Mouse (Mus musculus) heart, embryonic 14.5 days (tissue): ENCODE results near the gene Rere. TPM values are rescaled to one million over a fixed set of nuclear protein-coding genes. Genes with fewer than 3 reads are reported as not detected.

Experiments used
- ATAC-seq: fragments of 200-750 bp; cut with Nextera tagmentation; 2 replicates; pipeline ENCODE4 v1.8.0; 2017; ENCODE audit warnings: low read depth, moderate TSS enrichment; ENCODE audit not compliant: insufficient number of reproducible peaks, insufficient read depth, low FRiP score
- H3K27ac ChIP-seq, 2 experiments: fragments of 200-500 bp in 1 of 2; fragments of 300-500 bp in 1 of 2; sonication (generic) in 1 of 2; replicated peaks in 1 of 2; 2 replicates each; pipeline ENCODE4 v1.5.1; 2012 to 2014; ENCODE audit warnings: low read depth in 2 of 2, low read length in 2 of 2, control low read depth in 1 of 2, mild to moderate bottlenecking in 1 of 2, mixed read lengths in 1 of 2; ENCODE audit not compliant: control insufficient read depth in 1 of 2, insufficient read depth in 1 of 2
- H3K27me3 ChIP-seq: fragments of 300-500 bp; sonication (generic); 2 replicates; pipeline ENCODE4 v1.6.1; 2014; ENCODE audit warnings: mild to moderate bottlenecking, low read length, control low read depth; ENCODE audit not compliant: control insufficient read depth, insufficient read depth
- H3K36me3 ChIP-seq: fragments of 300-500 bp; sonication (generic); 2 replicates; pipeline ENCODE4 v1.6.1; 2014; ENCODE audit warnings: mild to moderate bottlenecking, control low read depth, low read length, mixed read lengths; ENCODE audit not compliant: control insufficient read depth, insufficient read depth
- H3K4me1 ChIP-seq, 2 experiments: fragments of 200-500 bp in 1 of 2; fragments of 300-500 bp in 1 of 2; sonication (generic) in 1 of 2; 2 replicates each; pipeline ENCODE4 v1.6.1; 2012 to 2014; ENCODE audit warnings: low read length in 2 of 2, control low read depth in 1 of 2, mixed read lengths in 1 of 2; ENCODE audit not compliant: control insufficient read depth in 2 of 2, insufficient read depth in 2 of 2
- H3K4me2 ChIP-seq: fragments of 300-500 bp; sonication (generic); 2 replicates; pipeline ENCODE4 v1.6.1; 2014; ENCODE audit warnings: mild to moderate bottlenecking, low read length
- H3K4me3 ChIP-seq, 2 experiments: fragments of 200-500 bp in 1 of 2; fragments of 300-500 bp in 1 of 2; sonication (generic) in 1 of 2; 2 replicates each; pipeline ENCODE4 v1.5.1; 2012 to 2014; ENCODE audit warnings: low read length in 2 of 2, mild to moderate bottlenecking in 2 of 2, control low read depth in 1 of 2, low read depth in 1 of 2, moderate library complexity in 1 of 2; ENCODE audit not compliant: control insufficient read depth in 1 of 2, insufficient read depth in 1 of 2
- H3K9ac ChIP-seq: fragments of 300-500 bp; sonication (generic); 2 replicates; pipeline ENCODE4 v1.6.1; 2014; ENCODE audit warnings: mild to moderate bottlenecking, low read length
- H3K9me3 ChIP-seq: fragments of 300-500 bp; sonication (generic); 2 replicates; pipeline ENCODE4 v1.6.1; 2016; ENCODE audit warnings: low read length, control low read depth; ENCODE audit not compliant: control insufficient read depth
- WGBS: fragments of 180-500 bp; shearing (Covaris S2); extraction: QIAGEN DNeasy Blood & Tissue Kit; methylation state at CpG from one replicate; pipeline ENCODE4 v1.1.7; 2014; 5-methylcytosine and 5-hydroxymethylcytosine counted together
- polyA plus RNA-seq: library from polyadenylated mRNA; unstranded; fragments of >200 nt; fragmentation: Nextera tagmentation; extraction: Ambion mirVana; gene quantifications from 2 replicates; pipeline ENCODE4 v1.2.1, GENCODE M21; 2014

The Rere gene
- 25.9 and 28.5 TPM in 2 replicates for polyA plus RNA-seq

GRCm38 (mm10) chr4:150281018-150281761, at the start of gene Rere:
Gene Rere, plus strand, starts transcription at chr4:150281646.
- WGBS: 1% methylated on average over 55 of the region's 60 CpGs
- no peaks in the 10 kb centered on the region for H3K27me3 ChIP-seq

DNA sequence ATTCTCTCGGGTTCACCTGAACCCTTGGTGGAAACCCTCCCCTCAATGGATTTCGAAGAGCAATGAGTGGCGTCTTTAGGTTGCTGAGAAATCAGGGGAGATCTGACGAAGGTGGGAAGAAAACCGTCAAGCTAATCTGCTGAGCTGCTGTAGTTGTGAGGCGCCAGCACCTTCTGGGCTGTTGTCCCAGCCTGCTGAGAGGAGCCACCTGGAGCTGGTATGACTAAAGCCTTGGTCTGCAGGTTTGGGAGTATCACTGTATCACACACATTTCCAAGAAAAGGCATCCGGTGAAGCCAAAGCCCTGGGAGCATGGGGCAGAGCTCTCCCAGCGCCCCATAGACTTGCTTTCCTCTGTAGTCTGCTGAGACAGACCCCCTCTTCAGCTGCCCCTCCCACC, 49.6 kb upstream of the Rere start:
- no peak overlapping the region for H3K4me3 ChIP-seq
- WGBS: 55% methylated on average over 8 of the region's 8 CpGs
- H3K27ac ChIP-seq: no peak overlapping the region
- no peaks in the 10 kb centered on the region for H3K9me3 ChIP-seq
- no peak overlapping the region for H3K4me2 ChIP-seq
- ATAC-seq: no peak
- H3K4me1 ChIP-seq: peaks cover 30 to 37% of the 10 kb centered on the region in 2 experiments
- no peaks in the 10 kb centered on the region for H3K27me3 ChIP-seq
- H3K9ac ChIP-seq: no peak overlapping the region
- H3K36me3 ChIP-seq: no peaks in the 10 kb centered on the region

More at GRCm38 (mm10) chr4:150281018-150281761, at the start of gene Rere:
- H3K36me3 ChIP-seq: no peaks in the 10 kb centered on the region
- H3K4me3 ChIP-seq: peak within 1 kb of the TSS; percentile 86 to 89
- peak; percentile 98 for ATAC-seq
- peaks cover 7 to 22% of the 10 kb centered on the region in 2 experiments for H3K4me1 ChIP-seq
- H3K4me2 ChIP-seq: peak within 1 kb of the TSS; percentile 71
- no peaks in the 10 kb centered on the region for H3K9me3 ChIP-seq
- peak within 1 kb of the TSS; percentile 99 for H3K9ac ChIP-seq
- peak within 1 kb of the TSS; percentile 92 to 96 for H3K27ac ChIP-seq

- no peaks in the 10 kb centered on the region for H3K9me3 ChIP-seq
- no peaks in the 10 kb centered on the region for H3K27me3 ChIP-seq
- peaks cover 11% of the 10 kb centered on the region for H3K36me3 ChIP-seq
- H3K4me1 ChIP-seq: peaks cover 25 to 35% of the 10 kb centered on the region in 2 experiments
- H3K27ac ChIP-seq: peak overlapping the region; percentile 65 to 77
- WGBS: 43% methylated on average over 8 of the region's 8 CpGs
- H3K4me3 ChIP-seq: no peak overlapping the region
- no peak for ATAC-seq
- 0 out of 2 replicates have a peak overlapping the region, but pooled peaks have one; percentile 12 for H3K9ac ChIP-seq
- no peak overlapping the region for H3K4me2 ChIP-seq
These were observed 46.7 kb upstream of the Rere start for GRCm38 (mm10) chr4:150234599-150235327.

DNA sequence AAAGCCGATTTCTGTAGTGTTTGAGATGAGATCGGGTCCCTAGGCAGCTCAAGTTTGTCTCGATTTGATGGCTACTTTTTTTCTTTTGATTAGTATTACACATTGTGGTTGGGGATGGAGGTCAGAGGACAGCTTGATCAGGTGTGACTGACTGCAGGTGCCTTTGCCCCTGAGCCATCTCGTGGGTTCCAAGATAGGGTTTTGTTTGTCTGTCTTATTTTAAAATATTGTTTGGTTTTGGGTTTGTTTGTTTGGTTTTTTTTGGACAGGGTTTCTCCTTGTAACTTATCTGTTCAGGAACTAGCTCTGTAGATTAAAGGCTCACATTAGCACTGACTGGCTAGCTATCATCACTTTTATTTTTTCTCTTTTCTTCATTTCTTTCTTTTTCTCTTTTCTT, 45.9 kb upstream of the Rere start:
- Histone ChIP-seq H3K4me3 (no peak overlapping the region), H3K27ac (peak overlapping the region; percentile 65 to 77), H3K27me3 (no peaks in the 10 kb centered on the region), H3K4me1 (peaks cover 21 to 35% of the 10 kb centered on the region in 2 experiments), H3K4me2 (no peak overlapping the region), H3K9me3 (no peaks in the 10 kb centered on the region), H3K36me3 (peaks cover 20% of the 10 kb centered on the region), H3K9ac (no peak overlapping the region)
- no peak for ATAC-seq
- 79% methylated on average over 4 of the region's 4 CpGs for WGBS

GRCm38 (mm10) chr4:150236031-150236430, 45.4 kb upstream of the Rere start:
- H3K4me1 ChIP-seq: peaks cover 16 to 35% of the 10 kb centered on the region in 2 experiments
- peak overlapping the region in 1 of 2 experiments; percentile 96; a peak in 2 of 4 replicates for H3K4me3 ChIP-seq
- 84% methylated on average over 8 of the region's 8 CpGs for WGBS

DNA sequence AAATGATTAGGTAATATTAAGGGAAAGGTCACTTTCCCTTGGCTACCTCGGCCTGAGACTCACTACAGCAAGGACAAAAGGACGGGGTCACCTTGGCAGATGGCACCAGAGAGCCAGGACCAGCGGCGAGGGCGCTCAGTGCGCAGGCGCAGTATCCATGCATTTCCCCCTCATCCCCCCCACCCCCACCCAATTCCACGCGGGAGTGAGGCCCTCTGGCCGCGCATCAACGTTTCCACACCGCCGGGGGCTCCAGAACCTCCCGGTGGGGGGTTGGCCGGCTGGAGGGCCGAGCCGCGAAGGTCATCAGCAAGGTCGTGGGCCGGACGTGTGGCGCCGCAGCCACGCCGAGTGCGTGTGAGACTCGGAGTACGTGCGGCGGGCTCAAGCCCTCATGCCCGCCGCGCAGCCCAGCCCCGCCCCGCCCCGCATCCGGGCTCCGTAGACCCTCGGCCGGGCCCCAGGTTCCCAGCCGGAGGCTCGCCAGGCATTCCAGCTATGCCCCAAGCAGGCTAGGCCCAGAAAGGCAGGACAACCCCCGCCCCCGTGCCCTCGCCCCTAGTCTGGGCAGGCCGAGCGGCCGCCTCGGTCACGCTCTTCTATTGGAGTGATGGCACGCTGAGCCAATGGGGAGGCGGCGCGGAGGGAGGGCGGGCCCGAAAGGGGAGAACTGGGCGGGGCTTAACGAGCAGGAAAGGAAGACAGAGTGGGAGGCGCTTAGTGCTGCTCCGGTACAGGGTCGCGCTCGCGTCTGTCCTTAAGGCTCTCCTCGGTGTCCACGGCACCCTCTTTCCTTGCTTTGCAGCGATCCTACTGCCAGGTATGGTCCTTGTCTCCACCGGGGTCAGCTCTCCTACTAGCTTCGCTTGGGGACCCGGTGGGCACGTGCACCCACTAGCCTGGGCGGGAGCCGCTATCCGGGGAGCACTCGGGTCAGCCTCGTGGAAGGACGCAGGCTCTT, 44.6 kb upstream of the Rere start, which contains the start of gene Eno1:
Gene Eno1 (plus strand): TSS at position 201 of the 961 bp plus-strand sequence.
- peak; percentile 98 for ATAC-seq
- Histone ChIP-seq H3K4me3 (peak within 1 kb of the TSS; percentile 64 to 96), H3K36me3 (peaks cover 32% of the 10 kb centered on the region), H3K4me2 (peak within 1 kb of the TSS; percentile 71), H3K9ac (peak within 1 kb of the TSS; percentile 99), H3K4me1 (peaks cover 14 to 40% of the 10 kb centered on the region in 2 experiments), H3K27ac (peak within 1 kb of the TSS; percentile 98 to 99), H3K9me3 (no peaks in the 10 kb centered on the region), H3K27me3 (no peaks in the 10 kb centered on the region)
- under 1% methylated on average over 70 of the region's 78 CpGs for WGBS

More at GRCm38 (mm10) chr4:150236031-150236430, 45.4 kb upstream of the Rere start:
- Histone ChIP-seq H3K9me3 (no peaks in the 10 kb centered on the region), H3K27ac (peak overlapping the region; percentile 98 to 99), H3K9ac (peak overlapping the region; percentile 74), H3K4me2 (peak overlapping the region; percentile 64), H3K36me3 (peaks cover 24% of the 10 kb centered on the region), H3K27me3 (no peaks in the 10 kb centered on the region)
- no peak for ATAC-seq
